Mouse (Mus musculus) embryonic facial prominence, embryonic 13.5 days (tissue): ENCODE results near the gene Ppp4r4. TPM values are rescaled to one million over a fixed set of nuclear protein-coding genes. Genes with fewer than 3 reads are reported as not detected.
"Not testable (repeated sequence)": the region's sequence is repeated elsewhere in the genome, so short reads cannot be mapped to it uniquely, and the experiment has no call there.

ENCODE experiments used
- ATAC-seq: fragments of 200-750 bp; cut with Nextera tagmentation; 2 replicates; pipeline ENCODE4 v1.8.0; 2017; ENCODE audit warnings: low read depth; ENCODE audit not compliant: insufficient number of reproducible peaks, insufficient read depth, low FRiP score, low TSS enrichment
- H3K27ac ChIP-seq: fragments of 300-500 bp; sonication (generic); 2 replicates; pipeline ENCODE4 v1.5.1; 2015; ENCODE audit warnings: moderate library complexity, mild to moderate bottlenecking, inconsistent platforms
- H3K27me3 ChIP-seq: fragments of 300-500 bp; sonication (generic); 2 replicates; pipeline ENCODE4 v1.6.1; 2015; ENCODE audit warnings: mild to moderate bottlenecking, inconsistent platforms
- H3K36me3 ChIP-seq: fragments of 300-500 bp; sonication (generic); 2 replicates; pipeline ENCODE4 v1.6.1; 2015; ENCODE audit warnings: mild to moderate bottlenecking, inconsistent platforms
- H3K4me1 ChIP-seq: fragments of 300-500 bp; sonication (generic); 2 replicates; pipeline ENCODE4 v1.6.1; 2015; ENCODE audit warnings: inconsistent platforms
- H3K4me2 ChIP-seq: fragments of 300-500 bp; sonication (generic); 2 replicates; pipeline ENCODE4 v1.6.1; 2015; ENCODE audit warnings: moderate library complexity, mild to moderate bottlenecking, inconsistent platforms
- H3K4me3 ChIP-seq: fragments of 300-500 bp; sonication (generic); 2 replicates; pipeline ENCODE4 v1.5.1; 2015; ENCODE audit warnings: mild to moderate bottlenecking, inconsistent platforms
- H3K9ac ChIP-seq: fragments of 300-500 bp; sonication (generic); 2 replicates; pipeline ENCODE4 v1.6.1; 2015; ENCODE audit warnings: mild to moderate bottlenecking, inconsistent platforms
- H3K9me3 ChIP-seq: fragments of 300-500 bp; sonication (generic); 2 replicates; pipeline ENCODE4 v1.6.1; 2016; ENCODE audit warnings: inconsistent platforms
- WGBS: fragments of 180-500 bp; shearing (Covaris S2); methylation state at CpG from one replicate; pipeline ENCODE4 v1.1.7; 2015; ENCODE audit warnings: mixed read lengths; 5-methylcytosine and 5-hydroxymethylcytosine counted together
- polyA plus RNA-seq: library from polyadenylated mRNA; unstranded; fragments of >200 nt; fragmentation: Nextera tagmentation; extraction: Ambion mirVana; gene quantifications from 2 replicates; pipeline ENCODE4 v1.2.1, GENCODE M21; 2015

Gene Ppp4r4
- polyA plus RNA-seq, 1 experiment from 2014 or later = 2.8 TPM

DNA sequence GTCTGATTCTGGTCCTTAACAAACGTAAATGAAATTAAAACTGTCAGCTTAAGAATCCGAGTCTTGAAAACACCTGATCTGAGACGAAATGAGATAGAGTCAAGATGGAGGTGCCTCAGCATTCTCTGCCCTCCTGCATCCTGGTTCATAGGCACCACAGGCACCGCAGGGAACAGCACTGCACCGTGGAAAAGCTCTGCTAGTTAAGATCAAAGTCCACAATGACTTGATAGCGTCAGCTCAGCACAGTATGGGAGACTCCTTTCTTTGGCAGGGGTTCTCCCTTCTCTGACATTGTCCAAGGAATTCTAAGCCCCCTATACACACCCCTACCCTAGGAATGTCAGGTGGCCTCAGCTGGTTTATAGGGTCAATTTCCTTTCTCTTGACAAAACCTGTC lies 37.6 kb downstream of the Ppp4r4 start:
- Histone ChIP-seq H3K4me2 (no peak overlapping the region), H3K27me3 (no peaks in the 10 kb centered on the region), H3K4me3 (no peak overlapping the region), H3K9me3 (no peaks in the 10 kb centered on the region), H3K27ac (no peak overlapping the region), H3K36me3 (no peaks in the 10 kb centered on the region), H3K9ac (no peak overlapping the region), H3K4me1 (no peaks in the 10 kb centered on the region)
- 57% methylated on average over 6 of the region's 6 CpGs for WGBS
- no peak for ATAC-seq

DNA sequence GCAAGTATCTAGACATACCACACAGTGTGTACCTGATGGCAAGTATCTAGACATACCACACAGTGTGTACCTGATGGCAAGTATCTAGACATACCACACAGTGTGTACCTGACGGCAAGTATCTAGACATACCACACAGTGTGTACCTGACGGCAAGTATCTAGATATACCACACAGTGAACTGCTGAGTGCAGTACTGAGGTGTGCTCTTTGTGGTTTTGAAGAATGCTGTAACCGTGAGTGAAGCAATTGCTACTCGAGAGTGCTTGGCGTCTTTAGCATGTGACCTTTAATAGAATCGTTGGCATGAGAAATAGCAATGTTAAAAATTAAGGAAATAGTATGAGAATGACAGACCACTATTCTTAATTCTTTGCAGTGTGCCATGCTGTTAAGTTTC lies 46.1 kb downstream of the Ppp4r4 start:
- 79% methylated on average over 6 of the region's 6 CpGs for WGBS
- H3K27ac ChIP-seq, H3K4me2 ChIP-seq: not testable (repeated sequence)

DNA sequence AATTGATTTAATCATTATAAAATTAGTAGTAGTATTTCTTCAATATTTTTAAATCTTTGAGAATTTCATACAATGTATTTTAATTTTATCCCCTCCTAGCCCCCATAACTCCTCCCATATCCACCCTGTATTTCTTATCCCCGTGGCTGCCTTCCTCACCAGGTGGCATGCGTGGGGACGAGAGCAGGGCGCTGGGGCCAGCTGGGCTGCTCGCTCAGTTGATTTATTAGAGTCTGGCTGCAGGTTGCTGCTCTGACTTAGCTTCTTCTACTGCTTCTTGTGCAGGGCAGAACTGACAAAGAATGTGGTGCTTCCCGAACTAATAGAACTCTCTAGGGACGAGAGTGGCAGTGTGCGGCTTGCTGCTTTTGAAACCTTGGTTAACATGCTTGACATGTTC lies 51.7 kb downstream of the Ppp4r4 start:
- Histone ChIP-seq H3K27me3 (no peaks in the 10 kb centered on the region), H3K9me3 (no peaks in the 10 kb centered on the region), H3K4me3 (no peak overlapping the region), H3K4me2 (no peak overlapping the region), H3K9ac (no peak overlapping the region), H3K27ac (no peak overlapping the region), H3K4me1 (no peaks in the 10 kb centered on the region), H3K36me3 (no peaks in the 10 kb centered on the region)
- 84% methylated on average over 8 of the region's 8 CpGs for WGBS
- ATAC-seq = no peak

More for the DNA sequence above, 46.1 kb downstream of the Ppp4r4 start:
- not testable (repeated sequence) for H3K27me3 ChIP-seq, H3K4me1 ChIP-seq, H3K9ac ChIP-seq, H3K4me3 ChIP-seq, H3K36me3 ChIP-seq, H3K9me3 ChIP-seq, ATAC-seq

DNA sequence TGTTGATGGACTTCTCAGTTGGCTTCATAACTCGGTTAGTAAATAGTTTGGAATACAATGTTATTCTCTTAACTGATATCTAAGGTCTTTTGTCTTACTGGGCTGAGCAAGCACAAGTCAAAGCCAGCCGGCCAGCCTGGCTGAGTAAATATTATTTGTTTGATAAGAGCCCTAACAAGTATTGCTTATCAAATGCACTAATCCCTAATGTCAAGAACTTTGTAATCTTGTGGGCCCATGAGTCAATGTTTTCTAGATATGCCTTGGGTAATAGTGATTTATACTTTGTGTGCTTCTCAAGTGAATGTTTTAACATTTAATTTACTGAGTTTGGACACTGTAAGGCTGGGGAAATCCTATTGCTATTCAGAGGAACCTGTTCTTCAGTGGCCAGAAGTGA lies 66.3 kb downstream of the Ppp4r4 start:
- Histone ChIP-seq H3K4me3 (no peak overlapping the region), H3K9ac (no peak overlapping the region), H3K36me3 (no peaks in the 10 kb centered on the region), H3K4me2 (no peak overlapping the region), H3K4me1 (peaks cover 5% of the 10 kb centered on the region; the same call in 1 of the 2 replicates), H3K27me3 (no peaks in the 10 kb centered on the region), H3K27ac (no peak overlapping the region), H3K9me3 (no peaks in the 10 kb centered on the region)
- ATAC-seq = no peak
- 74% methylated on average over 2 of the region's 2 CpGs for WGBS

DNA sequence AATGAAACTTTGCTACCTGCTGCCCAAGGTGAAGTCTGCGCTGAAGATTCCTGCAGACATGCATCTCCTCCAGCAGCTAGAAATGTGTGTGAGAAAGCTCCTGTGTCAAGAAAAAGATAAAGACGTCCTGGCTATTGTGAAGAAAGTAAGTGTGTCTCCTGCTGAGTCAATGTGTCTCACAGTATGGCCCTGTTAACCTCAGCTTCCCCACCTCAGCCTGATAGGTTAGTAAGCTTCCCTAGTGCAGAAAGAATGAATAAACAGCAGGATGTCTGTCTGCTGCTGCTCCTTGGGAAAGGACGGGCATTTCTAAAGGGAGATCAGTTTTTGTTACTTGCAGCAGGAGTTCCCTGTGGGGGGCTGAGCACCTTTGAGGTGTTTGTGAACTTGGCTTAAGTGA lies 68.3 kb downstream of the Ppp4r4 start:
- Histone ChIP-seq H3K4me2 (no peak overlapping the region), H3K4me1 (peaks cover 5% of the 10 kb centered on the region; the same call in 1 of the 2 replicates), H3K9ac (no peak overlapping the region), H3K27me3 (no peaks in the 10 kb centered on the region), H3K9me3 (no peaks in the 10 kb centered on the region), H3K27ac (no peak overlapping the region), H3K36me3 (no peaks in the 10 kb centered on the region), H3K4me3 (no peak overlapping the region)
- WGBS = 36% methylated on average over 3 of the region's 3 CpGs
- ATAC-seq = no peak

DNA sequence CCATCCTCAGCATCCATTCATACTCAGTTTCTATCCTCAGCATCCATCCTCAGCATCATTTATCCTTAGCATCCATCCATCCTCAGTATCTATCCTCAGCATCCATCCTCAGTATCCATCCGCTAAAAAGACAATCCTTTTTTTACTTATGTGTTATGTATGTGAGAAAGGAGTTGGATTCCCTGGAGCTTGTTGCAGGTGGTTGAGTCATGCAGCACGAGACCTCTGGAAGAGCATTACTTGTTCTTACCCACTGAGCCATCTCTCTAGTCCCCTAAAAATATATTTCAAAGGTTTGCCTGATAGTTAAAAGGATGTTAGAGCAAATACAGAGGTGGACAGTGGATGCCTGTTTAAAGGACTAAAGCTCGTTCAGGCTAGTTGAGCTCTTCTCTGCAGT lies 69.8 kb downstream of the Ppp4r4 start:
- Histone ChIP-seq H3K4me2 (no peak overlapping the region), H3K27me3 (no peaks in the 10 kb centered on the region), H3K4me3 (no peak overlapping the region), H3K4me1 (peaks cover 5% of the 10 kb centered on the region; the same call in 1 of the 2 replicates), H3K9ac (no peak overlapping the region), H3K27ac (peak overlapping the region; percentile 63; the same call in 1 of the 2 replicates), H3K36me3 (no peaks in the 10 kb centered on the region), H3K9me3 (no peaks in the 10 kb centered on the region)
- no peak for ATAC-seq
- 53% methylated on average over 3 of the region's 3 CpGs for WGBS

DNA sequence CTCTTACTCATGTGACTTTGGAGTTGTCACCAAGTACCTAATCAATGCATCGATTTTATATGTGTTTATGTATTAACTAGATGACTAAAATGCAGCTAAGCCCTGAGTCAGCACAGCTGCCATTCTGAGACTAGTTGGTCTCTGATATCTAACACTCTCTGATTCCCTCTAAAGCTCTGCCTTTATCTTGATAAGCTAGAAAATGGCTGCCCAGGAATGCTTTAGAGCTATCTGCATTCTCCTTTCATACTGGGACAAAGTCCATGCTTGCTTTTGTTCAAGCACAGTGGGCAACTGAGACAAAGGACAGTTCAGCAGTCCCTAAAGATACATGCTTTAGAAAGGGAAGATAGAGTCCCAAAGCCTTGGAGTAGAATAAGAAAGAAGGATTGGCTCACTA lies 83.1 kb downstream of the Ppp4r4 start:
- Histone ChIP-seq H3K9me3 (no peaks in the 10 kb centered on the region), H3K9ac (no peak overlapping the region), H3K27me3 (no peaks in the 10 kb centered on the region), H3K4me2 (no peak overlapping the region), H3K4me1 (no peaks in the 10 kb centered on the region), H3K27ac (no peak overlapping the region), H3K36me3 (no peaks in the 10 kb centered on the region), H3K4me3 (no peak overlapping the region)
- WGBS = 86% methylated on average over 1 of the region's 1 CpGs
- ATAC-seq = no peak

DNA sequence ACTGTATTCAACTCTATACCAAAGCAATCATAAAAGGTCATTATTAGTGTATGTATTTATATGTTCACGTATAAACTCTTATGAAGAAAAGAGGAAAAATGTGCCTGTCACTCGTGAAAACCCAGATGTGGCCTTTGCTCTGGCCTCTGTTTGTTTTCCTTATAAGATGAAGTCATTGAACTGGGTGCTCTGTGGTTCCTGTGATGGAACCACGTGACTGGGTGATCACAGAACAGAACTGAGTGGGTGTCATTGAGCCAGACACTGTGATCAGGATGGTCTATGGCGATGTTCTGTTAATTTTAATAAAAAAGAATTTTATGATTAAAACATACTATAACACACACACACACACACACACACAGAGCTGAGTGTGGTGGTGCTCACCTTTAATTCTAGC lies 83.7 kb downstream of the Ppp4r4 start:
- Histone ChIP-seq H3K27ac (no peak overlapping the region), H3K4me3 (no peak overlapping the region), H3K27me3 (no peaks in the 10 kb centered on the region), H3K9me3 (no peaks in the 10 kb centered on the region), H3K36me3 (no peaks in the 10 kb centered on the region), H3K9ac (no peak overlapping the region), H3K4me1 (no peaks in the 10 kb centered on the region), H3K4me2 (no peak overlapping the region)
- no peak for ATAC-seq
- 79% methylated on average over 4 of the region's 4 CpGs for WGBS

DNA sequence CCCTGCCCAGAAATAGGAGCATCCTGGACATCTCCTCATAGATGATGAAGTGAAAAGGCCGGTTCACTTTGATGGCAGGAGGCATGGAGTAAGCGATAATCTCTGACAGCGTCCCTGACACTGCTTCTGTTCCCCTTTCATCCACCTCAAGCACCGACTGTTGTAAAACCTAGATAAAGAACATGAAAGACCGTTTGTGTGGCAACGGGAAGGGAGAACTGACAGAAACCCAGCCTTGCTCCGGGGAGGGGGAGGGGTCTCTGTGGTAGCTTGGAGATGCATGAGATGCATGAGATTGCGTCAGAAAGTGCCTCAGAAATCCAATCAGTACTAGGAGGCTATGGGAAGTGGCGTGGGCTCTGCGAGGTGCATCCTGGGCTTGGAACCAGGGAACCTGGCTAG lies 84.8 kb downstream of the Ppp4r4 start:
- Histone ChIP-seq H3K9me3 (no peaks in the 10 kb centered on the region), H3K27me3 (no peaks in the 10 kb centered on the region), H3K9ac (no peak overlapping the region), H3K36me3 (no peaks in the 10 kb centered on the region), H3K4me3 (no peak overlapping the region), H3K27ac (no peak overlapping the region), H3K4me1 (no peaks in the 10 kb centered on the region), H3K4me2 (no peak overlapping the region)
- WGBS = 87% methylated on average over 10 of the region's 10 CpGs
- ATAC-seq = no peak

DNA sequence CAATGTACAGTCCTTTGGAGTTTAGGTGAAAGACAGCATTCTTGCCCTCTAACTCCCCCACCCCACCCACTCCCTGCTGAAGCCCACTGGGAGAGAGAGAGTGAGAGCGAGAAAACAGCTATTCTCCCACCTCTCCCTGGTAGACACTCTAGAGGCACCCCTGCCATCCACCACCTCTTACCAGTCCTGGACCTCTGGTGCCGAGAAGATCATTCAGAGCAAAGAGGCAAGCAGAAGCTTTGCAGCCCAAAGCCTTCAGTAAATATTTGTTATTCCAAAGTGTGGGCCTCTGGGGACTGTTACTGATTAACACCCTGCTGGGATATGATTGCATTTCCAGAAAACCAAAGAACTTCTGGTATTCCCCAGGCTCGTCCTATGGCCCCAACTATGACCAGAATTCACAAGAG lies 99.1 kb downstream of the Ppp4r4 start, which contains the start of gene Serpina10:
Serpina10 (minus strand) TSS at position 242 of the 410 bp plus-strand sequence.
- Histone ChIP-seq H3K27ac (no peak within 1 kb of the TSS), H3K4me3 (no peak within 1 kb of the TSS), H3K36me3 (no peaks in the 10 kb centered on the region), H3K4me2 (no peak within 1 kb of the TSS), H3K4me1 (no peaks in the 10 kb centered on the region), H3K9me3 (no peaks in the 10 kb centered on the region), H3K27me3 (no peaks in the 10 kb centered on the region), H3K9ac (no peak within 1 kb of the TSS)
- ATAC-seq = no peak
- 70% methylated on average over 3 of the region's 3 CpGs for WGBS

DNA sequence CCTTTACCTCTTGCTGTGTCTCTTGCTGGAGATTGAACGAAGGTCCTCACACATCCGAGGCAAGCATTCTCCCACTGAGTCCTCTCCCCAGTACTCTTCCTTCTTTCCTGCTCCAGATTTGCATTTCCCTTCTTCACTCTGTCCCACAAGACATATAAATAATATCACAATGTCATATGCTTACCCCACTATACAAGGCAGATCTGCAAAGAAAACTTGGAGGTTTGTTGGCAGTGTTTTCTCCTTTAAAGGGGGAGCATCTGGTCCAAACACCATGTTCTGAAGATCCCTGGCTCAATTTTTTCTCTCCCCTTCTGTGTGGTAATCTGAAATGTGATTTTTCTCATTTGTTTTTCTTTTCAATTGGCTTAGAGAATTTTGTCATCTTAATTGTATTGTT lies 102.3 kb downstream of the Ppp4r4 start:
- Histone ChIP-seq H3K4me2 (no peak overlapping the region), H3K36me3 (no peaks in the 10 kb centered on the region), H3K4me3 (no peak overlapping the region), H3K4me1 (no peaks in the 10 kb centered on the region), H3K27ac (peak overlapping the region; percentile 22; the same call in 1 of the 2 replicates), H3K9ac (no peak overlapping the region), H3K9me3 (no peaks in the 10 kb centered on the region), H3K27me3 (no peaks in the 10 kb centered on the region)
- no peak for ATAC-seq
- WGBS = 79% methylated on average over 2 of the region's 2 CpGs

DNA sequence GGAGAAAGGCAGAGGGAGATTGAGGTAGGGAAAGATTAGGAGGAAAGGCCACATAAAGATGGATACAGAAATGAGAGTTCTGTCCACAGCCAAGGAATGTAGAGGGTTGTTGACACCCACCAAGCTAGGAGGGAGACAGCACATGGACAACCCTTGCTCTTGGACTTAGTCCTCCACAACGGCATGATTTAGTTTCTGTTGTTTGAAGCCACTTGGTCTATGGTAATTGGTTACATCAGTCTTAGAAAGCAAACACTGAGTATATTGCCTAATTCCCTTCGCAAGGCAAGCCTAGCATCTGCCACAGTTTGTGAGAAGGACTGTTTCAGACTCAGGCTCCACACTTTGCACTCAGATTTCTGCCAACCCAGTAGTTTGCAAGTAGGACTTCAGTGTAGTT lies 103.8 kb downstream of the Ppp4r4 start:
- no peak for ATAC-seq
- 83% methylated on average over 2 of the region's 2 CpGs for WGBS
- Histone ChIP-seq H3K27me3 (no peaks in the 10 kb centered on the region), H3K27ac (no peak overlapping the region), H3K9me3 (no peaks in the 10 kb centered on the region), H3K9ac (no peak overlapping the region), H3K4me3 (no peak overlapping the region), H3K36me3 (no peaks in the 10 kb centered on the region), H3K4me2 (no peak overlapping the region), H3K4me1 (no peaks in the 10 kb centered on the region)

DNA sequence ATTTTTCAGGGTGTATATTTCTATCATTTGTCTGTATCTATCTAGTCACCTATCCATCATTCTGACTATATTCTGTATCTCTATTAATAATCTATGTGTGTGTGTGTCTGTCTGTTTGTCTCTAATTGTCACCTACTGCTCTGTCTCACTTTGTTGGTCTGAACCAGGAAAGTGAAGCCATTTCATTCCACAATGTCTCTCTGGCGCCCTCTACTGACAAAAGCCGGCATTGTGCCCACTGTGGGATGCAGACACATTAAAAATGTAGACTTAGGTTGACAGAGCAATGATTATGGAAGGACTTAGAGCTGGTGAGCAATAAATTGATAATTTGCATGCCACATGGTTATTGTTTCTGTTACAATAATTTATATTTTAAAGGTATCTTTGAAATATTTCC lies 111.3 kb downstream of the Ppp4r4 start:
- ATAC-seq = no peak
- H3K27me3 ChIP-seq = no peaks in the 10 kb centered on the region
- peaks cover 8% of the 10 kb centered on the region for H3K4me1 ChIP-seq
- no peak overlapping the region for H3K9ac ChIP-seq
- 0% methylated on average over 2 of the region's 2 CpGs for WGBS
- no peaks in the 10 kb centered on the region for H3K36me3 ChIP-seq
- H3K4me3 ChIP-seq = no peak overlapping the region
- H3K9me3 ChIP-seq = no peaks in the 10 kb centered on the region
- no peak overlapping the region for H3K27ac ChIP-seq
- no peak overlapping the region for H3K4me2 ChIP-seq
